Mouse (Mus musculus): ENCODE data around the gene Stac2.

The Stac2 gene

GRCm38 (mm10) chr11:98050940-98051339 lies 2.3 kb downstream of the Stac2 start:
- DNase-seq (ENCODE audit: low spot score in 2 of 2), result no peak

- no peak for DNase-seq (ENCODE audit: low spot score in 2 of 2)
Measured at GRCm38 (mm10) chr11:98050520-98050815, 2.8 kb downstream of the Stac2 start.

GRCm38 (mm10) chr11:98049672-98050519 lies 3.4 kb downstream of the Stac2 start:
- DNase-seq (ENCODE audit: low spot score in 2 of 2), result peak; percentile 54 to 62

- no peak for DNase-seq (ENCODE audit: low spot score in 2 of 2)
Measured at GRCm38 (mm10) chr11:98047745-98048144, 5.5 kb downstream of the Stac2 start.

- no peak for DNase-seq (ENCODE audit: low spot score in 2 of 2)
Measured at GRCm38 (mm10) chr11:98046466-98046865, 6.8 kb downstream of the Stac2 start.

- DNase-seq (ENCODE audit: low spot score in 2 of 2), result no peak
Measured at GRCm38 (mm10) chr11:98045596-98045995, 7.7 kb downstream of the Stac2 start.

- DNase-seq (ENCODE audit: low spot score in 2 of 2), result no peak
Measured at GRCm38 (mm10) chr11:98044074-98044473, 9.2 kb downstream of the Stac2 start.

- DNase-seq (ENCODE audit: low spot score in 2 of 2), result no peak
Measured at GRCm38 (mm10) chr11:98042741-98043140, 10.5 kb downstream of the Stac2 start.

GRCm38 (mm10) chr11:98040975-98041374 lies 12.3 kb downstream of the Stac2 start:
- DNase-seq (ENCODE audit: low spot score in 2 of 2), result no peak

- DNase-seq (ENCODE audit: low spot score in 2 of 2), result no peak
Measured at GRCm38 (mm10) chr11:98037871-98038270, 15.4 kb downstream of the Stac2 start.

- DNase-seq (ENCODE audit: low spot score in 2 of 2), result no peak
Measured at GRCm38 (mm10) chr11:98035977-98036377, 17.3 kb downstream of the Stac2 start.

- DNase-seq (ENCODE audit: low spot score in 2 of 2), result no peak
Measured at GRCm38 (mm10) chr11:98034840-98035239, 18.4 kb downstream of the Stac2 start.

- no peak for DNase-seq (ENCODE audit: low spot score in 2 of 2)
Measured at GRCm38 (mm10) chr11:98034061-98034460, 19.2 kb downstream of the Stac2 start.

GRCm38 (mm10) chr11:98031443-98031770 lies 21.9 kb downstream of the Stac2 start:
- peak; percentile 46 to 60 for DNase-seq (ENCODE audit: low spot score in 2 of 2)

- DNase-seq (ENCODE audit: low spot score in 2 of 2), result no peak
Measured at GRCm38 (mm10) chr11:98030701-98031442, 22.4 kb downstream of the Stac2 start.

GRCm38 (mm10) chr11:98027785-98028184 lies 25.5 kb downstream of the Stac2 start:
- DNase-seq (ENCODE audit: low spot score in 2 of 2), result no peak

- DNase-seq (ENCODE audit: low spot score in 2 of 2), result no peak
Measured at GRCm38 (mm10) chr11:98027297-98027688, 26.0 kb downstream of the Stac2 start.

- peak; percentile 81 to 89 for DNase-seq (ENCODE audit: low spot score in 2 of 2)
Measured at GRCm38 (mm10) chr11:98026570-98027296, 26.5 kb downstream of the Stac2 start, which contains the start of gene Rpl19. Gene Rpl19, plus strand, starts transcription at chr11:98026710.

- no peak for DNase-seq (ENCODE audit: low spot score in 2 of 2)
Measured at GRCm38 (mm10) chr11:98026248-98026569, 27.1 kb downstream of the Stac2 start.

GRCm38 (mm10) chr11:98024516-98024915 lies 28.7 kb downstream of the Stac2 start:
- DNase-seq (ENCODE audit: low spot score in 2 of 2), result no peak

- peak; percentile 50 to 55 for DNase-seq (ENCODE audit: low spot score in 2 of 2)
Measured at GRCm38 (mm10) chr11:98022555-98023371, 30.5 kb downstream of the Stac2 start, which contains the start of gene Cacnb1. Gene Cacnb1, minus strand, starts transcription at chr11:98023034.

GRCm38 (mm10) chr11:98022253-98022554 lies 31.1 kb downstream of the Stac2 start:
- DNase-seq (ENCODE audit: low spot score in 2 of 2), result no peak

Data from spleen, postnatal 36 days (tissue).